Mouse (Mus musculus) intestine, postnatal 0 days (tissue): ENCODE results near the gene Ppip5k2. TPM values are rescaled to one million over a fixed set of nuclear protein-coding genes. Genes with fewer than 3 reads are reported as not detected.

Experiments
- ATAC-seq: fragments of 200-750 bp; cut with Nextera tagmentation; 2 replicates; pipeline ENCODE4 v1.8.0; 2017; ENCODE audit warnings: mild to moderate bottlenecking, moderate TSS enrichment, moderate library complexity
- H3K27ac ChIP-seq: fragments of 300-500 bp; sonication (generic); 2 replicates; pipeline ENCODE4 v1.5.1; 2014; ENCODE audit warnings: mild to moderate bottlenecking, low read depth, low read length, moderate library complexity
- H3K27me3 ChIP-seq: fragments of 300-500 bp; sonication (generic); replicated peaks from 2 replicates; pipeline ENCODE4 v1.6.1; 2014; ENCODE audit warnings: low read length, mixed read lengths; ENCODE audit not compliant: control insufficient read depth, insufficient read depth
- H3K36me3 ChIP-seq: fragments of 300-500 bp; sonication (generic); 2 replicates; pipeline ENCODE4 v1.6.1; 2014; ENCODE audit warnings: mild to moderate bottlenecking, moderate library complexity; ENCODE audit not compliant: control insufficient read depth, insufficient read depth
- H3K4me1 ChIP-seq: fragments of 300-500 bp; sonication (generic); replicated peaks from 2 replicates; pipeline ENCODE4 v1.6.1; 2014; ENCODE audit warnings: antibody characterized with exemption, low read length, mixed read lengths; ENCODE audit not compliant: control insufficient read depth, insufficient read depth
- H3K4me2 ChIP-seq: fragments of 300-500 bp; sonication (generic); replicated peaks from 2 replicates; pipeline ENCODE4 v1.6.1; 2014; ENCODE audit warnings: low read depth, mild to moderate bottlenecking, moderate library complexity
- H3K4me3 ChIP-seq: fragments of 300-500 bp; sonication (generic); 2 replicates; pipeline ENCODE4 v1.5.1; 2014; ENCODE audit warnings: low read depth, low read length
- H3K9ac ChIP-seq: fragments of 300-500 bp; sonication (generic); 2 replicates; pipeline ENCODE4 v1.6.1; 2014; ENCODE audit warnings: mild to moderate bottlenecking, low read depth, low read length
- H3K9me3 ChIP-seq: fragments of 300-500 bp; sonication (generic); 2 replicates; pipeline ENCODE4 v1.6.1; 2016; ENCODE audit warnings: mixed run types; ENCODE audit not compliant: control insufficient read depth
- CTCF ChIP-seq: sonication (generic); IDR thresholded peaks from 2 replicates; pipeline ENCODE4 v1.5.1; 2016; ENCODE audit warnings: low read depth, mild to moderate bottlenecking, control low read depth, antibody characterized with exemption, moderate library complexity
- WGBS: fragments of 180-500 bp; shearing (Covaris S2); extraction: QIAGEN DNeasy Blood & Tissue Kit; methylation state at CpG from one replicate; pipeline ENCODE4 v1.1.7; 2014; 5-methylcytosine and 5-hydroxymethylcytosine counted together
- polyA plus RNA-seq: library from polyadenylated mRNA; unstranded; fragments of >200 nt; fragmentation: Nextera tagmentation; extraction: Ambion mirVana; gene quantifications from 2 replicates; pipeline ENCODE4 v1.2.1, GENCODE M21; 2015

The Ppip5k2 gene
- 19.7 and 22.7 TPM in 2 replicates for polyA plus RNA-seq

DNA sequence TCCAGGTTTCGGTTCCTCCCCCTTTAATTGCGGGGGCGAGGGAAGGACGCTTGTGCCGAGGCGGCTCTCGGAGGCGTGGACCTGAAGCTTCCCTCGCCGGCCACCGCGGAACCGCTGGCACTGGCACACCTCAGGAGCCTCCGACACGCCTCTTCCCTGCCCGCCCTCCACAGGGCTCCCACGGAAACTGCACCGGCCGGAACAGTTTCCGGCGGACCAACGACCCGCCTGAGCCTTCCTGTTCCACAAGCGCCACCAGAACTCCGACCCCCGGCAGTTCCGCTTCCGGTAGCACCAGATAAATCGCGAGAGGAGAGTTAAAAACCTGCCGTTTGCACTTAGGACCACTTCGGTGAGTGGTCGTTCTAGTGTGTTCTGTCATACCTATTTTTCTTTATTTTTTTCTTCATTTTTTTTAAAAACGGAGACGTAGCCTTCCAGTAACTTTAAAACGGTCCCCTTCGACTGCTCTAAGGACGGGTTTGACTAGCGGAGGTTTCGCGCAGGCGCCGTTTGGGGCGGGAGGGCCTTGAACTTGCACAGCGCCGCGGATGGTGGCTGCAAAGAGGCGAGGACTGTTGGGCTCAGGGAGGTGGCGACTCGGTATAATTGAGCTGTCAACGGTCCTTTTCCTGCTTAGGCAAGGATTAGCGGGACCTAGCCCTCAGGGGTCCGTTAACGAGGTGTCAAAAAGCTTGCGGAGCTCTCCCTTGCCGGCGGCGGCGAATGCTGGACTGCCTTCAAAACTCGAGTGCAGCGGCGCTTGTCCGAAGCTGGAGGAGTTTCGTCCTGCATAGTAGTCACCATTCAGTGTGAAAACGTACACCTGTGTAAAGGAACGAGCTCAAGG, at the start of gene Ppip5k2, which contains the start of gene Gin1:
Ppip5k2 (minus strand) TSS at position 508 of the 850 bp plus-strand sequence.
Gin1 (plus strand) TSS at position 269 of the 850 bp plus-strand sequence.
- under 1% methylated on average over 64 of the region's 66 CpGs for WGBS
- Histone ChIP-seq H3K9ac (peak within 1 kb of the TSS; percentile 85), H3K4me1 (0 out of 2 replicates have a peak, but pooled peaks cover 5% of the 10 kb centered on the region), H3K27me3 (no peaks in the 10 kb centered on the region), H3K27ac (peak within 1 kb of the TSS; percentile 85), H3K4me2 (peak within 1 kb of the TSS; percentile 83), H3K36me3 (no peaks in the 10 kb centered on the region), H3K9me3 (no peaks in the 10 kb centered on the region), H3K4me3 (peak within 1 kb of the TSS; percentile 80)
- peak; percentile 97 for ATAC-seq
- peak; percentile 64 for TF ChIP-seq CTCF

DNA sequence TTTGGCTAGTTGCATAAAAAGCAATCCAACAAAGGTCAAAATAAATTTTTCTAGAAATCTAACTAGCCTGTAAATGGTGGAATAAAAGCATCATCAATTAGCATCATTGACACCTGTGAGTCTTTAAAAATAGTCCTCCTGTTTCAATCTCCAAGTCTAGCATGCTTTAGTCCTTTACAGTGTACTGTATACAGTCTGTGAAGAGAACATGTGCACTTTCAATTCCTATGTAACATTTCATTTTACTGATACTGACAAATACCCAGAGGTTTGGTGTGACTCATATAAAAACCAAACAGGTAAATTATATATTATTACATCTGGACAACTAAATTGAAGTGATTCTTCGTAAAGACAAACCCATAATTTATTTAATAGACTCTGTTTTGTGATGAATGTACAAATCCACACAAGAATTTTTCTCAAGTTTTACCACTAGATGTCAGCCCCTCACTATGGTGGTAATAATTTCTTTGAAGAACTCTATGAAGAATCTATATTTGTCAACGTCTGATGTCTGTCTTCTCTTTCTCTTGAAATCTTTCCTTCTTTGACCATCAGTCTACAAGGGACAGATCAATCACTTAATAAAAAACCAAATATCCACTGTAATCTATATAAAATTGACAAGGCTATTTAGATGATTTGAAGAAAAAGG, 39.2 kb upstream of the Ppip5k2 start:
- no peaks in the 10 kb centered on the region for H3K4me1 ChIP-seq
- ATAC-seq = no peak
- no peak overlapping the region for H3K9ac ChIP-seq
- no peaks in the 10 kb centered on the region for H3K27me3 ChIP-seq
- TF ChIP-seq CTCF = peak; percentile 81
- H3K36me3 ChIP-seq = no peaks in the 10 kb centered on the region
- no peak overlapping the region for H3K4me2 ChIP-seq
- H3K27ac ChIP-seq = no peak overlapping the region
- H3K4me3 ChIP-seq = no peak overlapping the region
- 31% methylated on average over 2 of the region's 2 CpGs for WGBS
- no peaks in the 10 kb centered on the region for H3K9me3 ChIP-seq

DNA sequence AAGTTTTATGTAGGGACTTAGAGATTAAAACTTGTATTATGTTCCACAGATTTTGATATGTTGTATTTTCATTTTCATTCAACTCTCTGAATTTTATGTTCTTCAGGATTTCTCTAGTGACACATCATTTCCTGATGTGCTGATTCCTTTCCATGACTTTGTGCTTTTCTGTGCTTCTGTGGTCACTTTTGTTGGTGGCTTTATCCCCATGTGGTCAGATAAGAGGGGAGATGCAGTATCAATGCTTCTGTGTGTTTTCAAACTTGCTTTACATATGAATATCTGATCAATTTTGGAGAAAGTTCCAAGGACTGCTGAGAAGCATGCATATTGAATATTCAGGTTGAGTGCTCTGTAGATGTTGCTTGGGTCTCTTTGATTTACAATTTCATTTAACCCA, 34.3 kb upstream of the Ppip5k2 start:
- Histone ChIP-seq H3K36me3 (no peaks in the 10 kb centered on the region), H3K27ac (no peak overlapping the region), H3K4me2 (no peak overlapping the region), H3K9ac (no peak overlapping the region), H3K9me3 (no peaks in the 10 kb centered on the region), H3K4me3 (no peak overlapping the region), H3K27me3 (no peaks in the 10 kb centered on the region), H3K4me1 (no peaks in the 10 kb centered on the region)
- TF ChIP-seq CTCF = no peak
- no peak for ATAC-seq

DNA sequence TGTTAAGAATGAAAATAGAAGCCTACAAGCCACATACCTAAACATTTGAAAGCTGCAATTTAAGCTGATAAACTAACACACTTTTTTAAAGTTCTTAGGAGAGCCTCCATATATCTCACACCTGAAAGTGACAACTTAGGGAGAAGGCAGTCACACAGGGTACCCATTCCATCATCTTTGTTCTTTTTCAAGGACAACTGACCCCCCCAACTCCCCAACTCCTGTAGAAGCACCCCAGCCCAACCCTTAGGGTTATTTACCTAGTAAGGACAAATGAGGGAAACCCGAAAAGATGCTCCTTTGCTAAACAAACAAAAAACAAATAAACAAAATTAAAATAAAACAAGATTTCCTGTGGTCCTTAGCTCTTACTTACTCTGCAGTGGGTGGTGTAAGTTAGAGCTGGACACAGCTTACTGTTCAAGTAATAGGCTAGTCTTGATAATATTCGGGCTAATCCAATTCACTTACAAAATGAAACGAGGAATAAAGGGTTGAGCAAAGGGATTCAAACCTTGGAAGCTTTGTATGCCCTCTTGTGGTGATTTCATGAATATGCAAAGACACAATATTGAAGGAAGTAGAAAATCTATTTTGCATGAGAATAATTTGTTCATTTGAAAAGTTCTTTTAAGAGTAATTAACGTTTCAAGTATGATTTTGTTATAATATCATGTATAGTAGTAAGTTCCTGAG, 32.1 kb upstream of the Ppip5k2 start:
- ATAC-seq = no peak
- Histone ChIP-seq H3K4me1 (no peaks in the 10 kb centered on the region), H3K27ac (no peak overlapping the region), H3K4me2 (0 out of 2 replicates have a peak overlapping the region, but pooled peaks have one; percentile 30), H3K36me3 (no peaks in the 10 kb centered on the region), H3K9me3 (no peaks in the 10 kb centered on the region), H3K9ac (no peak overlapping the region), H3K27me3 (no peaks in the 10 kb centered on the region), H3K4me3 (no peak overlapping the region)
- peak; percentile 74 for TF ChIP-seq CTCF
- 40% methylated on average over 4 of the region's 4 CpGs for WGBS

DNA sequence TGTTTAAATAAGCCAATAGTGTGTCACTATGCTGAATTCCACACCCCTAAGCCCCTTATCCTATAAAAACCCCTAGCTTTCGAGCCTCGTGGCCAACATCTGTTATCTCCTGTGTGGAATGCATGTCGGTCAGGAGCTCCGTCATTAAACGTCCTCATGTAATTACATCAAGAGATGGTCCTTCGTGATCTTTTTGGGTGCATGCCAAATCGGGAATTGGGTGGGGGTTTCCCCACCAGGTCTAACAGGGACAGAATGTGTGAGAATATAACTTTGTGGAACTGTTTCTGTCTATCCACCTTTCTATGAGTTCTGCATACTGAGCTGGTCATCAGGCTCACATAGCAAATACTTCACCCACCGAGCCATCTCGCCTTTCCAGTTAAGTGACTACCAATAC, 25.7 kb upstream of the Ppip5k2 start:
- no peaks in the 10 kb centered on the region for H3K9me3 ChIP-seq
- H3K4me3 ChIP-seq = no peak overlapping the region
- ATAC-seq = no peak
- 54% methylated on average over 9 of the region's 9 CpGs for WGBS
- no peak for TF ChIP-seq CTCF
- H3K27ac ChIP-seq = no peak overlapping the region
- no peaks in the 10 kb centered on the region for H3K36me3 ChIP-seq
- no peak overlapping the region for H3K9ac ChIP-seq
- H3K4me2 ChIP-seq = no peak overlapping the region
- H3K27me3 ChIP-seq = no peaks in the 10 kb centered on the region
- H3K4me1 ChIP-seq = no peaks in the 10 kb centered on the region

DNA sequence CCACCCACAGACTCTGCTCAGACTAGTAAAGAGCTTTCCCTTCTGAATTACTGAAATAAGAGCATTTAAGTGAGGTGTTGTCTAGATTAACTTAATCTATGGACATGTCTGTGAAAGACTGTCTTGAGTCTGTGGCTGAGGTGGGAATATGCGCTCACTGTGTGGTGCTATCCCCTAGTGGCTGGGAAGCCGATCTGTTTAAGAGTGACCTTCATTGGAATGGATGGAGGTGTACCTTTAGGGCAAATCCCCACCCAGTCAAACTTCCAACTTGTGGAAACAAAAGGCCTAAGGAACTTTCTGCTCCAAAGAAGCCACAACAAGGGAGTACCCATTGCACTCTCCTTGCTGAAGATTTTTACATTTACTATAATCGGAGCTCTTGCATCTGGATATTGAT, 23.9 kb upstream of the Ppip5k2 start:
- no peak overlapping the region for H3K4me2 ChIP-seq
- no peak for TF ChIP-seq CTCF
- H3K9ac ChIP-seq = no peak overlapping the region
- WGBS = 88% methylated on average over 3 of the region's 3 CpGs
- no peaks in the 10 kb centered on the region for H3K27me3 ChIP-seq
- no peak for ATAC-seq
- no peak overlapping the region for H3K4me3 ChIP-seq
- H3K27ac ChIP-seq = no peak overlapping the region
- H3K9me3 ChIP-seq = no peaks in the 10 kb centered on the region
- no peaks in the 10 kb centered on the region for H3K36me3 ChIP-seq
- H3K4me1 ChIP-seq = no peaks in the 10 kb centered on the region
